Mouse (Mus musculus) left cerebral cortex, adult 2 months (tissue): Measurements from ENCODE around the gene Gm9603. TPM values are rescaled to one million over a fixed set of nuclear protein-coding genes. Genes with fewer than 3 reads are reported as not detected.
"Not testable (repeated sequence)": the region's sequence is repeated elsewhere in the genome, so short reads cannot be mapped to it uniquely, and the experiment has no call there.

Experiments
- DNase-seq, 2 experiments: peaks; one replicate each; pipeline ENCODE4 v3.0.0; 2021 to 2022; ENCODE audit warnings: low spot score in 2 of 2, mixed read lengths in 1 of 2; ENCODE audit errors: extremely low spot score in 1 of 2
- H3K27ac ChIP-seq: fragments of 200-600 bp; 2 replicates; pipeline ENCODE4 v1.8.1; 2022
- H3K4me3 ChIP-seq: fragments of 200-600 bp; 2 replicates; pipeline ENCODE4 v1.8.1; 2022
- intact Hi-C: fragments of 180-260 bp; cut with DNase I; formaldehyde crosslinking; loops from one replicate; pipeline ENCODE4 v1.15.1; 2025
- long read RNA-seq, 2 experiments: library from polyadenylated mRNA; stranded (forward); transcript quantifications; one replicate each; pipeline ENCODE4 v2.0.0; 2021; ENCODE audit warnings: borderline mapping rate in 2 of 2
- total RNA-seq, 2 experiments: library from RNA; stranded (reverse); gene quantifications; 2 replicates each; pipeline ENCODE4 v1.2.3; 2021

Gene Gm9603
- not detected for total RNA-seq
- long read RNA-seq, experiment 1 = 0 reads
- long read RNA-seq, experiment 2 = 0 reads

DNA sequence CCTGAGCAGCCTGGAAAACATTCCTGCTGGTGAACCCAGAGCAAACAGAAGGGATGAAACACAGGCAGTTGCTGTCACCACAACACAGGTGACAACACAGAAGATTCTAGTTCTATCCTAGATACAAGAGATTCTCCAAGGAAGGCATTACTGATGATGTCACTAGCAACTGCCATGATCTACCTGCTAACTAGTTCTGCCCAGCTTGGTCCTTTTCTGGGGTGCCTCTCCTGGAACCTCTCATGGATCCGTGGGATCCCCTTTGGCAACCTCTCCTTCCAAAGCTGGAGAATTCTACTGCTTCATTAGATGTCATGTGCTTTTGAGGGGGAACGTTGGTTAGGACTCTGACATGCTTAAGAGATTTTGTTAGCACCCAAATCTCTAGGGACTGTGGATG is at the start of gene Gm9603:
Gene Gm9603, minus strand, starts transcription at position 101 of the 400 bp plus-strand sequence.
- H3K27ac ChIP-seq, intact Hi-C loops, H3K4me3 ChIP-seq, DNase-seq: not testable (repeated sequence)

- H3K4me3 ChIP-seq, intact Hi-C loops, H3K27ac ChIP-seq, DNase-seq: not testable (repeated sequence)
These were observed 54.3 kb downstream of the Gm9603 start, which contains the start of gene Gm8265 for GRCm38 (mm10) chr14:5632928-5633327. Gene Gm8265, minus strand, starts transcription at chr14:5633028.

Other genes starting within 250 kb of the Gm9603 start
- 1 to 10 TPM; 1.9 to 2.8 TPM for gene Gm3194, start 232.0 kb downstream of the Gm9603 start, total RNA-seq
- not detected for gene Gm8246, start 209.6 kb downstream of the Gm9603 start, total RNA-seq
- gene Gm3187, start 203.2 kb downstream of the Gm9603 start, total RNA-seq = not detected
- 1 to 10 TPM in 1 of 2 experiments, under 1 TPM in 1; 0.79 to 1.3 TPM for gene Gm3488, start 185.8 kb downstream of the Gm9603 start, total RNA-seq
- gene Gm3532, start 149.0 kb downstream of the Gm9603 start, total RNA-seq = not detected
- not detected for gene Gm8265, start 54.4 kb downstream of the Gm9603 start, total RNA-seq
- under 1 TPM; 0.23 to 0.84 TPM for gene Gm3373, start 54.1 kb upstream of the Gm9603 start, total RNA-seq
- gene Gm3383, start 120.5 kb upstream of the Gm9603 start, total RNA-seq = 1 to 10 TPM; 2.2 to 3.5 TPM
- not detected for gene Gm3424, start 142.9 kb upstream of the Gm9603 start, total RNA-seq
- gene Gm8237, start 192.9 kb upstream of the Gm9603 start, total RNA-seq = under 1 TPM; 0.47 to 1.00 TPM